Mouse (Mus musculus) left cerebral cortex, adult 6 months (tissue): ENCODE measurements around the gene Smim20. TPM values are rescaled to one million over a fixed set of nuclear protein-coding genes. Genes with fewer than 3 reads are reported as not detected.

ENCODE experiments used
- long read RNA-seq, 2 experiments: library from polyadenylated mRNA; unstranded; transcript quantifications; one replicate each; pipeline ENCODE4 v2.0.0; 2019 to 2020
- polyA plus RNA-seq: library from polyadenylated mRNA; unstranded; fragments of <200 nt; fragmentation: Nextera tagmentation; gene quantifications from 2 replicates; pipeline ENCODE4 v1.2.3, GENCODE M21; 2021

Gene Smim20
- polyA plus RNA-seq: 108 and 110 TPM in 2 replicates
- long read RNA-seq, experiment 1, transcript Smim20-201 (3 exons, 922 nt): major isoform, 60 of 81 reads
- long read RNA-seq, experiment 1, transcript Smim20-206 (1 exons, 2,076 nt): minor isoform, 9 of 81 reads
- long read RNA-seq, experiment 1, partial matches to known transcripts: 0 of 81 reads
- long read RNA-seq, experiment 1, other reads (novel, unspliced or antisense): 9 of 81 reads
- long read RNA-seq, experiment 2, transcript Smim20-201 (3 exons, 922 nt): major isoform, 61 of 66 reads
- long read RNA-seq, experiment 2, partial matches to known transcripts: 0 of 66 reads
- long read RNA-seq, experiment 2, other reads (novel, unspliced or antisense): 2 of 66 reads

GRCm38 (mm10) chr5:53266931-53267853 is at the start of gene Smim20:
Gene Smim20, plus strand, starts transcription at chr5:53267083.

Other genes starting within 250 kb of the Smim20 start
- gene Slc34a2, start 229.0 kb upstream of the Smim20 start, polyA plus RNA-seq: 0.03 and 0.09 TPM in 2 replicates
- 6.6 and 7.7 TPM in 2 replicates for gene Sel1l3, start 53.2 kb upstream of the Smim20 start, polyA plus RNA-seq
- gene Rbpj, start 199.1 kb downstream of the Smim20 start, polyA plus RNA-seq: 6.7 and 9.7 TPM in 2 replicates